14 mouse cellular contexts compared by ENCODE assay signal in genomic region chr6:104569564-104569963, GRCm38 (mm10).
A peak's percentile ranks its signal among the peaks of the same experiment; 100 is the strongest.
DNase-seq lines count a peak whose midpoint lies in the region.
"Had no signal": no experiment of that assay in that cellular context is flagged by ENCODE, and none has a peak within 500 bp of the region (broad histone marks: within the 10 kb centered on the region; RNA-seq: fewer than 3 reads in every experiment).

No protein-coding gene starts in this region.

- peak; percentile 7 for DNase-seq in layer of hippocampus, adult 9-11 months
- DNase-seq in layer of hippocampus, adult 9-10 months (ENCODE audit: low spot score) = no peak
- peak; percentile 66 for DNase-seq in brain, adult 2 months (ENCODE audit: low read depth, low spot score)
- DNase-seq in telencephalon, adult 2 months (ENCODE audit: low read depth, low spot score) = peak; percentile 22
- no peak for DNase-seq in neural tube, embryonic 10.5 days (ENCODE audit: extremely low spot score, low spot score)
- DNase-seq: adrenal gland, adult 2 months; adrenal gland, postnatal 10 days; adrenal gland, postnatal 25 days; cerebellum, adult 11-12 months; cerebellum, adult 2 months; cerebellum, adult 9-10 months; cerebellum, postnatal 10 days; cerebellum, postnatal 25 days; forebrain, postnatal 0 days had no signal

Comparison
In these comparisons a context has a peak if more than half of its experiments do, and no peak if none do; other contexts are left out.
1. DNase-seq: peak in layer of hippocampus, adult 9-11 months (single experiment), brain, adult 2 months (single experiment) and telencephalon, adult 2 months (single experiment); none in layer of hippocampus, adult 9-10 months (single experiment) and neural tube, embryonic 10.5 days (single experiment).